Mouse (Mus musculus) heart, postnatal 14 days (tissue): ENCODE results near the gene F3. TPM values are rescaled to one million over a fixed set of nuclear protein-coding genes. Genes with fewer than 3 reads are reported as not detected.

ENCODE experiments used
- total RNA-seq, 2 experiments: library from RNA; stranded (reverse); gene quantifications; 2 replicates each; pipeline ENCODE4 v1.2.3; 2021

The F3 gene
- total RNA-seq, 2 experiments from 2014 or later = 16.8 to 19.5 TPM

Other genes with a start within 250 kb of the F3 start
- under 1 TPM; 0.10 to 0.24 TPM for gene Slc44a3, start 191.1 kb upstream of the F3 start, total RNA-seq
- not detected for gene 4930432M17Rik, start 52.8 kb upstream of the F3 start, total RNA-seq
- 10 to 100 TPM; 85.8 to 89.9 TPM for gene Abcd3, start 91.8 kb downstream of the F3 start, total RNA-seq
- 10 to 100 TPM; 71.1 to 72.6 TPM for gene Arhgap29, start 229.0 kb downstream of the F3 start, total RNA-seq